Mouse (Mus musculus) activated CD4-positive, CD25-positive, alpha-beta regulatory T cell, adult 4 months (primary cell): ENCODE measurements at regions not wholly inside any gene's neighbourhood (a gene's known extent, or its start where the extent isn't known, plus 50 kb on each side); places are given as distances from the start of the nearest gene placed in this dataset.

Source experiments
- ATAC-seq: one replicate; pipeline ENCODE4 v1.8.0; 2017

GRCm38 (mm10) chr6:148599473-148599872, 155.3 kb upstream of the Tmtc1 start:
- ATAC-seq = no peak

GRCm38 (mm10) chr6:148598746-148599337, 154.7 kb upstream of the Tmtc1 start:
- ATAC-seq = no peak

- ATAC-seq = no peak
These were observed 151.0 kb upstream of the Tmtc1 start for GRCm38 (mm10) chr6:148595009-148595770.

GRCm38 (mm10) chr6:148588971-148589370, 144.8 kb upstream of the Tmtc1 start:
- no peak for ATAC-seq

- ATAC-seq = no peak
These were observed 142.5 kb upstream of the Tmtc1 start for GRCm38 (mm10) chr6:148586439-148587321.

GRCm38 (mm10) chr6:148584126-148584525, 139.9 kb upstream of the Tmtc1 start:
- no peak for ATAC-seq

GRCm38 (mm10) chr6:148578281-148578680, 134.1 kb upstream of the Tmtc1 start:
- ATAC-seq = no peak

GRCm38 (mm10) chr6:148577663-148578062, 133.5 kb upstream of the Tmtc1 start:
- ATAC-seq = no peak

- ATAC-seq = no peak
These were observed 130.7 kb upstream of the Tmtc1 start for GRCm38 (mm10) chr6:148574742-148575453.

GRCm38 (mm10) chr6:148572201-148572600, 128.0 kb upstream of the Tmtc1 start:
- no peak for ATAC-seq

GRCm38 (mm10) chr6:148571651-148572050, 127.5 kb upstream of the Tmtc1 start:
- no peak for ATAC-seq

GRCm38 (mm10) chr6:148564146-148564545, 120.0 kb upstream of the Tmtc1 start:
- ATAC-seq = no peak

- no peak for ATAC-seq
These were observed 118.1 kb upstream of the Tmtc1 start for GRCm38 (mm10) chr6:148562206-148562708.

- ATAC-seq = no peak
These were observed 112.3 kb upstream of the Tmtc1 start for GRCm38 (mm10) chr6:148556484-148556871.

GRCm38 (mm10) chr6:148555651-148556483, 111.7 kb upstream of the Tmtc1 start:
- no peak for ATAC-seq

- ATAC-seq = no peak
These were observed 110.3 kb upstream of the Tmtc1 start for GRCm38 (mm10) chr6:148554463-148554862.

GRCm38 (mm10) chr6:148553616-148554015, 109.4 kb upstream of the Tmtc1 start:
- no peak for ATAC-seq

- no peak for ATAC-seq
These were observed 106.9 kb upstream of the Tmtc1 start for GRCm38 (mm10) chr6:148551097-148551496.

- no peak for ATAC-seq
These were observed 104.1 kb upstream of the Tmtc1 start for GRCm38 (mm10) chr6:148548138-148548778.

- ATAC-seq = no peak
These were observed 98.9 kb upstream of the Tmtc1 start for GRCm38 (mm10) chr6:148543047-148543446.

GRCm38 (mm10) chr6:148541981-148542380, 97.8 kb upstream of the Tmtc1 start:
- no peak for ATAC-seq
